Mouse (Mus musculus) neural tube, embryonic 14.5 days (tissue): ENCODE data around the gene Limch1. TPM values are rescaled to one million over a fixed set of nuclear protein-coding genes. Genes with fewer than 3 reads are reported as not detected.

ENCODE experiments used
- ATAC-seq: fragments of 200-750 bp; cut with Nextera tagmentation; 2 replicates; pipeline ENCODE4 v1.8.0; 2017; ENCODE audit warnings: low read depth, mild to moderate bottlenecking, moderate TSS enrichment, moderate library complexity
- H3K27ac ChIP-seq: fragments of 300-500 bp; sonication (generic); 2 replicates; pipeline ENCODE4 v1.5.1; 2014; ENCODE audit warnings: low read depth, mild to moderate bottlenecking, control low read depth, low read length, moderate library complexity, mixed read lengths
- H3K27me3 ChIP-seq: fragments of 300-500 bp; sonication (generic); 2 replicates; pipeline ENCODE4 v1.6.1; 2014; ENCODE audit warnings: low read length; ENCODE audit not compliant: control insufficient read depth, insufficient read depth
- H3K36me3 ChIP-seq: fragments of 300-500 bp; sonication (generic); 2 replicates; pipeline ENCODE4 v1.6.1; 2014; ENCODE audit warnings: low read length, mixed read lengths; ENCODE audit not compliant: control insufficient read depth, insufficient read depth
- H3K4me1 ChIP-seq: fragments of 300-500 bp; sonication (generic); 2 replicates; pipeline ENCODE4 v1.6.1; 2014; ENCODE audit warnings: low read length; ENCODE audit not compliant: control insufficient read depth, insufficient read depth
- H3K4me2 ChIP-seq: fragments of 300-500 bp; sonication (generic); 2 replicates; pipeline ENCODE4 v1.6.1; 2014; ENCODE audit warnings: mild to moderate bottlenecking, low read depth, low read length, control low read depth
- H3K4me3 ChIP-seq: fragments of 300-500 bp; sonication (generic); 2 replicates; pipeline ENCODE4 v1.5.1; 2014; ENCODE audit warnings: low read depth, low read length, control low read depth, mixed read lengths
- H3K9ac ChIP-seq: fragments of 300-500 bp; sonication (generic); replicated peaks from 2 replicates; pipeline ENCODE4 v1.6.1; 2014; ENCODE audit warnings: low read depth, mild to moderate bottlenecking, control low read depth, low read length, mixed read lengths
- H3K9me3 ChIP-seq: fragments of 300-500 bp; sonication (generic); 2 replicates; pipeline ENCODE4 v1.6.1; 2016; ENCODE audit warnings: low read length; ENCODE audit not compliant: control insufficient read depth
- WGBS: fragments of 180-500 bp; shearing (Covaris S2); extraction: QIAGEN DNeasy Blood & Tissue Kit; methylation state at CpG from one replicate; pipeline ENCODE4 v1.1.7; 2014; 5-methylcytosine and 5-hydroxymethylcytosine counted together
- microRNA-seq: library from miRNA; unstranded; fragments of <30 nt; microRNA quantifications from one replicate; pipeline ENCODE4, GENCODE M21; 2016
- polyA plus RNA-seq: library from polyadenylated mRNA; unstranded; fragments of >200 nt; fragmentation: Nextera tagmentation; extraction: Ambion mirVana; gene quantifications from 2 replicates; pipeline ENCODE4 v1.2.1, GENCODE M21; 2014

Gene Limch1
- polyA plus RNA-seq, 1 experiment from 2014 or later = 81.8 TPM

DNA sequence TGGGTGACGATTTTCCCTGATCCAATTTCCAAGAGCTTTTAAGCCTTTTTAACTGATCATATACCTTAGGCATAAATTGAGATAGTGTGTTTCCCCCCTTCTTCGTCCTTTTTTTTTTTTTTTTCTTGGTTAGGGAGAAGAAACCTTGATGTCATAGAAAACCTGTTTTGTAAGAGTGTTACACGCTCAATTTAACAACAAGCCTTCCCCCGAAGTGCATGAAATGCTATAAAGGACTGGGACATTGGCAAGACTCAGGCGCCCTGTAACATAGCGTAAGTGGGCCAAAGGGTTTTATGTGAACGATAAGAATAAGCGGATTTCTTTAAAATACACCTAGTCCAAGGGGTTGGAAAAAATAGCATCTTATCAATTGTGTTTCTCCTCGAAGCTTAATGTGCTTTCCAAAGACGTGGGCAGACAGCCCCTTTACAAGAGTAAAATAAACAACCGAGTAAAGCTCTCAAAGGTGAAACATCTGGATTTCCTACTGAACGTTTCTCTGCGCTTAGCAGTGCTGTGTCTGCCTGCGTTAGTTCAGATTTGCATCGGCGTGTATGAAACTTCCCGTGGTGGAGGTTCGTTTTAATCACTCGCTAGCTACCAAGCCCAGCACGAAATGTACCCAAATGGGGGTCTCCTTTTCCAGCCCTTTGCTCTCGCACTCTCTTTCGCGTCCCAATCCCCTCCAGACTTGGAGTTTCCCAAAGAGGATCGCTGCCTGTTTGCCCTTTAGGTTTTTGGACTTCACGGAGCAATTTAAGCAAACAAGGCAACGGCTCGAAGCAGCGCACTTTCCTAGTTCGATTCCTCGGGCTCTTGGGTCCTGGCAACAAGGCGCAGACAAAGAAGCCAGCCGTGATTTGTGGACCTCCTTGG lies 354.0 kb downstream of the Limch1 start:
- WGBS = 1% methylated on average over 32 of the region's 32 CpGs
- no peaks in the 10 kb centered on the region for H3K4me1 ChIP-seq
- H3K9ac ChIP-seq = no peak overlapping the region
- no peak overlapping the region for H3K4me2 ChIP-seq
- H3K27ac ChIP-seq = no peak overlapping the region
- H3K9me3 ChIP-seq = no peaks in the 10 kb centered on the region
- no peaks in the 10 kb centered on the region for H3K36me3 ChIP-seq
- H3K27me3 ChIP-seq = peaks cover 75% of the 10 kb centered on the region
- ATAC-seq = no peak
- H3K4me3 ChIP-seq = no peak overlapping the region

GRCm38 (mm10) chr5:67100564-67101394 lies 355.2 kb downstream of the Limch1 start:
- Histone ChIP-seq H3K4me3 (no peak overlapping the region), H3K27ac (no peak overlapping the region), H3K9me3 (no peaks in the 10 kb centered on the region), H3K4me1 (no peaks in the 10 kb centered on the region), H3K9ac (no peak overlapping the region), H3K27me3 (peaks cover 66% of the 10 kb centered on the region), H3K4me2 (no peak overlapping the region), H3K36me3 (no peaks in the 10 kb centered on the region)
- 0 out of 2 replicates have a peak, but pooled peaks have one; percentile 18 for ATAC-seq
- WGBS = under 1% methylated on average over 34 of the region's 34 CpGs

GRCm38 (mm10) chr5:67101395-67101760 lies 355.8 kb downstream of the Limch1 start:
- WGBS = 1% methylated on average over 9 of the region's 9 CpGs
- Histone ChIP-seq H3K27ac (no peak overlapping the region), H3K27me3 (peaks cover 62% of the 10 kb centered on the region), H3K9ac (no peak overlapping the region), H3K4me3 (no peak overlapping the region), H3K9me3 (no peaks in the 10 kb centered on the region), H3K4me2 (no peak overlapping the region), H3K36me3 (no peaks in the 10 kb centered on the region), H3K4me1 (no peaks in the 10 kb centered on the region)
- peak; percentile 22; the same call in 1 of the 2 replicates for ATAC-seq

DNA sequence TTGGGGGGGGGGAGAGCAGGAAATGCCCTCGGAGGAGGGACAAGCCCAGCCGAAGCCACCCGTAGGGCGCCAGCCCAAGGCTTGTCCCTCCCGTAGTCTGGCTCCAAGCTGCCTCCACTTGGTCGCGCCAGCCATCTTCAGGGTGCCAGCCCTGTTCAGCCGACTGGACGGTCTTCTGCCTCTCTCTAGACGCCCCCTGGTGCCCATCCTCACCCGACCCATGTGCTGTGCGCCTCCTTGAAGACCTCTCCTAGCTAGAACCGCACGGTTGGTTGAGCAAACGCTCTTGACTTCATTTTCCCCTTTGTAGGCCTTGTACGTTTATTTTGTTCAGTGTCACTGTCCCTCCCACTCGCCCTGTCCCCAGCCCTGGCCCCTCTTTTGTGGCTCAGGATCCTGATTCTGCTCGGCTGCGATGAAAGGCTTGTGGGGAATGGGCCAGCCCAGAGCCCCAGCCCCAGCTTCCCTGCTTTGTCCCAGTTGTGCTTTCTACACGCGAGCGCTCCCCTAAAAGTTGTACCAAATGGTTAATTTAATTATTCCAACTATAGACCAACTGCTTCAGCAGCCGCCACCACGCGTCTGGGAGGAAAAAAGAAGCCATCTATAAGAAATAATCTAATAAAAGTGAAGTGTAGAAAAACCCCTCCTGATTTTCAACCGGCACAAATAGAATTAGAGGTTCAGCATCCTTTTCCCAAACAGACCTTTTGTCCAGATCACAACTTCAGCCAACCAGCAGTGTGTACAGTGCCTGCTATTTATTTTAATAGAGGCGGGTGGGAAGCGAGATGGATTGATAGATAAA lies 356.4 kb downstream of the Limch1 start:
- no peaks in the 10 kb centered on the region for H3K36me3 ChIP-seq
- H3K4me1 ChIP-seq = no peaks in the 10 kb centered on the region
- no peak overlapping the region for H3K4me3 ChIP-seq
- ATAC-seq = peak; percentile 53; the same call in 1 of the 2 replicates
- no peaks in the 10 kb centered on the region for H3K9me3 ChIP-seq
- no peak overlapping the region for H3K4me2 ChIP-seq
- 2% methylated on average over 26 of the region's 28 CpGs for WGBS
- no peak overlapping the region for H3K9ac ChIP-seq
- peaks cover 64% of the 10 kb centered on the region for H3K27me3 ChIP-seq
- no peak overlapping the region for H3K27ac ChIP-seq

DNA sequence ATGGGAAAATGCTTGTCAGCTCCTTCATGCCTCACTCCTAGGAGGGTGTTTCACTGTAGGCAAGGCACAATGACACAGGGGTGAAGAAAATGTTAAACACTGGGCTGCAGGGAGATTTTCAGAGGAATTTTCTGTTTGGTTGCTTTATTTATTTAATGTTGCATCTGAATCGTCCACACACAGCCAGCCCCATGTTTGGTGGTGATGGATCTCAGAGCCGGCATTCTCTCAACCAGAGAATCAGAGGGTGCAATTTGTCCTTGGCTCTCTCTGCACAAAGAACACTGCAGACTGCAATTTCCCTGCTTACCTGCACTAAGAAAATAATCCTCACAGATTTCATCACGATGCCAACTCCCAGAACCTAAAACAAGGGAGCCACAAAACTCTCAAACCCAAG lies 357.4 kb downstream of the Limch1 start:
- no peaks in the 10 kb centered on the region for H3K9me3 ChIP-seq
- peaks cover 56% of the 10 kb centered on the region for H3K27me3 ChIP-seq

GRCm38 (mm10) chr5:67106261-67106660 lies 360.6 kb downstream of the Limch1 start:
- Histone ChIP-seq H3K36me3 (no peaks in the 10 kb centered on the region), H3K27ac (no peak overlapping the region), H3K4me3 (no peak overlapping the region), H3K27me3 (peaks cover 40% of the 10 kb centered on the region), H3K9me3 (no peaks in the 10 kb centered on the region), H3K4me1 (no peaks in the 10 kb centered on the region), H3K4me2 (no peak overlapping the region), H3K9ac (no peak overlapping the region)
- no peak for ATAC-seq
- 83% methylated on average over 2 of the region's 2 CpGs for WGBS

More for the DNA sequence above, 357.4 kb downstream of the Limch1 start:
- no peak overlapping the region for H3K4me2 ChIP-seq
- no peaks in the 10 kb centered on the region for H3K4me1 ChIP-seq
- 6% methylated on average over 3 of the region's 3 CpGs for WGBS
- no peak overlapping the region for H3K27ac ChIP-seq
- no peak for ATAC-seq
- no peaks in the 10 kb centered on the region for H3K36me3 ChIP-seq
- no peak overlapping the region for H3K9ac ChIP-seq
- H3K4me3 ChIP-seq = no peak overlapping the region

Small RNA genes within 50 kb of the gene (microRNA-seq; reads per million reads assigned to microRNA genes)
- gene Gm23841 = not detected

Other genes starting within 250 kb of the Limch1 start
- gene Apbb2, start 127.0 kb upstream of the Limch1 start, polyA plus RNA-seq = 129 and 132 TPM in 2 replicates
- 1,348 and 1,396 TPM in 2 replicates for gene Uchl1, start 69.7 kb upstream of the Limch1 start, polyA plus RNA-seq